Mouse (Mus musculus): ENCODE results near the gene Olfr1417. TPM values are rescaled to one million over a fixed set of nuclear protein-coding genes. Genes with fewer than 3 reads are reported as not detected.
"Not testable (repeated sequence)": the region's sequence is repeated elsewhere in the genome, so short reads cannot be mapped to it uniquely, and the experiment has no call there.

Olfr1417 gene
- not detected in 2 replicates for polyA plus RNA-seq (2012; rRNA removed)

- 94% methylated on average over 4 of the region's 4 CpGs for WGBS
- TF ChIP-seq CTCF (conservative IDR thresholded peaks at IDR 0.05; ENCODE audit: insufficient read depth, insufficient read length, low read depth, low read length) (no peak), POLR2A (IDR thresholded peaks at IDR 0.05; ENCODE audit: low read depth, low read length) (no peak)
- Histone ChIP-seq H3K36me3 (ENCODE audit: control insufficient read depth, insufficient read depth, low read length) (no peaks in the 10 kb centered on the region), H3K27me3 (replicated peaks; ENCODE audit: control insufficient read depth, insufficient read depth, low read length) (no peaks in the 10 kb centered on the region), H3K4me3 (ENCODE audit: insufficient read depth, low read depth, low read length) (no peak within 1 kb of the TSS), H3K27ac (ENCODE audit: insufficient read depth, low read depth, low read length) (no peak within 1 kb of the TSS), H3K4me1 (ENCODE audit: control insufficient read depth, insufficient read depth, low read length) (0 out of 2 replicates have a peak, but pooled peaks cover 2% of the 10 kb centered on the region)
- DNase-seq: no peak
These were observed at the start of gene Olfr1417 for GRCm38 (mm10) chr19:11839119-11839518. Gene Olfr1417, minus strand, starts transcription at chr19:11839219.

GRCm38 (mm10) chr19:11886265-11886664, 47.2 kb upstream of the Olfr1417 start, which contains the start of gene Olfr1420:
Gene Olfr1420, plus strand, starts transcription at chr19:11886565.
- Histone ChIP-seq H3K36me3 (ENCODE audit: control insufficient read depth, insufficient read depth, low read length) (no peaks in the 10 kb centered on the region), H3K4me1 (ENCODE audit: control insufficient read depth, insufficient read depth, low read length) (no peaks in the 10 kb centered on the region), H3K4me3 (ENCODE audit: insufficient read depth, low read depth, low read length) (no peak within 1 kb of the TSS), H3K27ac (ENCODE audit: insufficient read depth, low read depth, low read length) (no peak within 1 kb of the TSS), H3K27me3 (replicated peaks; ENCODE audit: control insufficient read depth, insufficient read depth, low read length) (no peaks in the 10 kb centered on the region)
- WGBS: 52% methylated on average over 1 of the region's 1 CpGs
- no peak for DNase-seq
- TF ChIP-seq CTCF (conservative IDR thresholded peaks at IDR 0.05; ENCODE audit: insufficient read depth, insufficient read length, low read depth, low read length) (no peak), POLR2A (IDR thresholded peaks at IDR 0.05; ENCODE audit: low read depth, low read length) (no peak)

- H3K4me1 ChIP-seq (ENCODE audit: control insufficient read depth, insufficient read depth, low read length); H3K4me3 ChIP-seq (ENCODE audit: insufficient read depth, low read depth, low read length); DNase-seq; H3K27me3 ChIP-seq (replicated peaks; ENCODE audit: control insufficient read depth, insufficient read depth, low read length); H3K27ac ChIP-seq (ENCODE audit: insufficient read depth, low read depth, low read length); H3K36me3 ChIP-seq (ENCODE audit: control insufficient read depth, insufficient read depth, low read length): not testable (repeated sequence)
- WGBS: 60% methylated on average over 22 of the region's 22 CpGs
These were observed 39.4 kb upstream of the Olfr1417 start for GRCm38 (mm10) chr19:11878404-11878803.

- 47% methylated on average over 1 of the region's 1 CpGs for WGBS
These were observed 36.0 kb upstream of the Olfr1417 start, which contains the start of gene Olfr1419 for GRCm38 (mm10) chr19:11875006-11875405. Gene Olfr1419, minus strand, starts transcription at chr19:11875106.

GRCm38 (mm10) chr19:11867837-11868236, 28.8 kb upstream of the Olfr1417 start:
- DNase-seq: no peak
- H3K27me3 ChIP-seq (replicated peaks; ENCODE audit: control insufficient read depth, insufficient read depth, low read length): no peaks in the 10 kb centered on the region
- WGBS: 81% methylated on average over 2 of the region's 2 CpGs
- H3K36me3 ChIP-seq (ENCODE audit: control insufficient read depth, insufficient read depth, low read length): no peaks in the 10 kb centered on the region
- no peaks in the 10 kb centered on the region for H3K4me1 ChIP-seq (ENCODE audit: control insufficient read depth, insufficient read depth, low read length)
- no peak overlapping the region for H3K27ac ChIP-seq (ENCODE audit: insufficient read depth, low read depth, low read length)
- H3K4me3 ChIP-seq (ENCODE audit: insufficient read depth, low read depth, low read length): no peak overlapping the region
- no peak for TF ChIP-seq POLR2A (IDR thresholded peaks at IDR 0.05; ENCODE audit: low read depth, low read length)
- TF ChIP-seq CTCF (conservative IDR thresholded peaks at IDR 0.05; ENCODE audit: insufficient read depth, insufficient read length, low read depth, low read length): no peak

More at GRCm38 (mm10) chr19:11875006-11875405, 36.0 kb upstream of the Olfr1417 start, which contains the start of gene Olfr1419:
- H3K4me3 ChIP-seq (ENCODE audit: insufficient read depth, low read depth, low read length): no peak within 1 kb of the TSS
- no peaks in the 10 kb centered on the region for H3K27me3 ChIP-seq (replicated peaks; ENCODE audit: control insufficient read depth, insufficient read depth, low read length)
- no peaks in the 10 kb centered on the region for H3K36me3 ChIP-seq (ENCODE audit: control insufficient read depth, insufficient read depth, low read length)
- DNase-seq: no peak
- no peak within 1 kb of the TSS for H3K27ac ChIP-seq (ENCODE audit: insufficient read depth, low read depth, low read length)
- TF ChIP-seq CTCF (conservative IDR thresholded peaks at IDR 0.05; ENCODE audit: insufficient read depth, insufficient read length, low read depth, low read length) (no peak), POLR2A (IDR thresholded peaks at IDR 0.05; ENCODE audit: low read depth, low read length) (no peak)
- H3K4me1 ChIP-seq (ENCODE audit: control insufficient read depth, insufficient read depth, low read length): no peaks in the 10 kb centered on the region

- Histone ChIP-seq H3K27me3 (replicated peaks; ENCODE audit: control insufficient read depth, insufficient read depth, low read length) (no peaks in the 10 kb centered on the region), H3K4me1 (ENCODE audit: control insufficient read depth, insufficient read depth, low read length) (no peaks in the 10 kb centered on the region), H3K27ac (ENCODE audit: insufficient read depth, low read depth, low read length) (no peak within 1 kb of the TSS), H3K4me3 (ENCODE audit: insufficient read depth, low read depth, low read length) (no peak within 1 kb of the TSS), H3K36me3 (ENCODE audit: control insufficient read depth, insufficient read depth, low read length) (no peaks in the 10 kb centered on the region)
- no peak for DNase-seq
- TF ChIP-seq CTCF (conservative IDR thresholded peaks at IDR 0.05; ENCODE audit: insufficient read depth, insufficient read length, low read depth, low read length): no peak
- TF ChIP-seq POLR2A (IDR thresholded peaks at IDR 0.05; ENCODE audit: low read depth, low read length): no peak
- WGBS: 95% methylated on average over 1 of the region's 1 CpGs
These were observed 21.9 kb upstream of the Olfr1417 start, which contains the start of gene Olfr1418 for GRCm38 (mm10) chr19:11860966-11861365. Gene Olfr1418, minus strand, starts transcription at chr19:11861066.

GRCm38 (mm10) chr19:11856506-11856905, 17.5 kb upstream of the Olfr1417 start:
- Histone ChIP-seq H3K27ac (ENCODE audit: insufficient read depth, low read depth, low read length) (no peak overlapping the region), H3K36me3 (ENCODE audit: control insufficient read depth, insufficient read depth, low read length) (no peaks in the 10 kb centered on the region), H3K4me1 (ENCODE audit: control insufficient read depth, insufficient read depth, low read length) (no peaks in the 10 kb centered on the region), H3K4me3 (ENCODE audit: insufficient read depth, low read depth, low read length) (no peak overlapping the region), H3K27me3 (replicated peaks; ENCODE audit: control insufficient read depth, insufficient read depth, low read length) (no peaks in the 10 kb centered on the region)
- DNase-seq: no peak
- TF ChIP-seq POLR2A (IDR thresholded peaks at IDR 0.05; ENCODE audit: low read depth, low read length) (no peak), CTCF (conservative IDR thresholded peaks at IDR 0.05; ENCODE audit: insufficient read depth, insufficient read length, low read depth, low read length) (no peak)
- WGBS: 75% methylated on average over 6 of the region's 6 CpGs

Data from kidney, adult 2 months (tissue).